Mouse (Mus musculus) spleen, adult 2 months (tissue): ENCODE measurements around the gene Rhou. TPM values are rescaled to one million over a fixed set of nuclear protein-coding genes. Genes with fewer than 3 reads are reported as not detected.
"Not testable (repeated sequence)": the region's sequence is repeated elsewhere in the genome, so short reads cannot be mapped to it uniquely, and the experiment has no call there.

ENCODE experiments used
- DNase-seq, 2 experiments: peaks; one replicate each; pipeline versions ENCODE4 v3.0.0 to v3.0.0-alpha.2; 2012 to 2021; ENCODE audit warnings: low spot score in 2 of 2, low read depth in 1 of 2
- H3K27ac ChIP-seq: fragments of 200-500 bp; 2 replicates; pipeline ENCODE4 v1.5.1; 2012; ENCODE audit warnings: low read length, inconsistent platforms; ENCODE audit not compliant: insufficient read depth
- H3K27me3 ChIP-seq: fragments of 200-500 bp; 2 replicates; pipeline ENCODE4 v1.6.1; 2012; ENCODE audit warnings: mild to moderate bottlenecking, moderate library complexity, low read length, inconsistent platforms; ENCODE audit not compliant: control insufficient read depth, insufficient read depth
- H3K36me3 ChIP-seq: fragments of 200-500 bp; 2 replicates; pipeline ENCODE4 v1.6.1; 2012; ENCODE audit warnings: mild to moderate bottlenecking, low read length, inconsistent platforms; ENCODE audit not compliant: control insufficient read depth, insufficient read depth
- H3K4me1 ChIP-seq: fragments of 200-500 bp; 2 replicates; pipeline ENCODE4 v1.6.1; 2011; ENCODE audit warnings: inconsistent platforms; ENCODE audit not compliant: control insufficient read depth, insufficient read depth, insufficient read length
- H3K4me3 ChIP-seq: fragments of 200-500 bp; 2 replicates; pipeline ENCODE4 v1.5.1; 2011; ENCODE audit warnings: mild to moderate bottlenecking, inconsistent platforms; ENCODE audit not compliant: insufficient read depth, insufficient read length; ENCODE audit errors: extremely low read depth
- CTCF ChIP-seq: fragments of 200-500 bp; IDR thresholded peaks from 2 replicates; pipeline ENCODE4 v1.5.1; 2011; ENCODE audit warnings: mild to moderate bottlenecking, inconsistent platforms; ENCODE audit not compliant: insufficient read depth, insufficient read length, insufficient replicate concordance; ENCODE audit errors: extremely low read depth
- POLR2A ChIP-seq: fragments of 200-500 bp; IDR thresholded peaks from 2 replicates; pipeline ENCODE4 v1.6.1; 2011; ENCODE audit warnings: low read depth, low read length, inconsistent platforms
- WGBS: fragments of 180-500 bp; shearing (Covaris S2); methylation state at CpG from one replicate; pipeline ENCODE4 v1.1.7; 2018; 5-methylcytosine and 5-hydroxymethylcytosine counted together
- polyA plus RNA-seq: library from polyadenylated mRNA; depleted of rRNA; stranded (reverse); fragments of >200 nt; gene quantifications from 2 replicates; pipeline ENCODE4 v1.2.3, GENCODE M21; 2012

Gene Rhou
- polyA plus RNA-seq, 1 experiment: 1.2 TPM

GRCm38 (mm10) chr8:123628253-123628967, 25.3 kb upstream of the Rhou start:
- H3K4me1 ChIP-seq: peaks cover 4% of the 10 kb centered on the region; the same call in 1 of the 2 replicates
- H3K4me3 ChIP-seq: no peak overlapping the region
- H3K27ac ChIP-seq: no peak overlapping the region
- no peaks in the 10 kb centered on the region for H3K36me3 ChIP-seq
- TF ChIP-seq POLR2A (no peak), CTCF (peak; percentile 35; the same call in 1 of the 2 replicates)
- 6% methylated on average over 8 of the region's 8 CpGs for WGBS
- DNase-seq: peak; percentile 19 to 21
- H3K27me3 ChIP-seq: peaks cover 5% of the 10 kb centered on the region

GRCm38 (mm10) chr8:123628968-123629755, 24.6 kb upstream of the Rhou start:
- 10% methylated on average over 19 of the region's 19 CpGs for WGBS
- no peak overlapping the region for H3K4me3 ChIP-seq
- DNase-seq: peak in 1 of 2 experiments; percentile 33
- H3K27me3 ChIP-seq: peaks cover 7% of the 10 kb centered on the region
- H3K36me3 ChIP-seq: no peaks in the 10 kb centered on the region
- peaks cover 4% of the 10 kb centered on the region; the same call in 1 of the 2 replicates for H3K4me1 ChIP-seq
- TF ChIP-seq CTCF (peak; percentile 70; the same call in 1 of the 2 replicates), POLR2A (no peak)
- no peak overlapping the region for H3K27ac ChIP-seq

GRCm38 (mm10) chr8:123630058-123630457, 23.7 kb upstream of the Rhou start:
- H3K4me3 ChIP-seq: no peak overlapping the region
- TF ChIP-seq CTCF: no peak
- no peak for TF ChIP-seq POLR2A
- DNase-seq: no peak
- H3K36me3 ChIP-seq: no peaks in the 10 kb centered on the region
- peaks cover 4% of the 10 kb centered on the region; the same call in 1 of the 2 replicates for H3K4me1 ChIP-seq
- H3K27ac ChIP-seq: no peak overlapping the region
- H3K27me3 ChIP-seq: peaks cover 7% of the 10 kb centered on the region
- WGBS: 40% methylated on average over 10 of the region's 10 CpGs

- peaks cover 7% of the 10 kb centered on the region for H3K27me3 ChIP-seq
- WGBS: 38% methylated on average over 12 of the region's 12 CpGs
- H3K4me3 ChIP-seq: no peak overlapping the region
- H3K27ac ChIP-seq: no peak overlapping the region
- TF ChIP-seq CTCF (no peak), POLR2A (no peak)
- DNase-seq: no peak
- no peaks in the 10 kb centered on the region for H3K36me3 ChIP-seq
- peaks cover 4% of the 10 kb centered on the region; the same call in 1 of the 2 replicates for H3K4me1 ChIP-seq
Measured at GRCm38 (mm10) chr8:123630841-123631251, 22.9 kb upstream of the Rhou start.

DNA sequence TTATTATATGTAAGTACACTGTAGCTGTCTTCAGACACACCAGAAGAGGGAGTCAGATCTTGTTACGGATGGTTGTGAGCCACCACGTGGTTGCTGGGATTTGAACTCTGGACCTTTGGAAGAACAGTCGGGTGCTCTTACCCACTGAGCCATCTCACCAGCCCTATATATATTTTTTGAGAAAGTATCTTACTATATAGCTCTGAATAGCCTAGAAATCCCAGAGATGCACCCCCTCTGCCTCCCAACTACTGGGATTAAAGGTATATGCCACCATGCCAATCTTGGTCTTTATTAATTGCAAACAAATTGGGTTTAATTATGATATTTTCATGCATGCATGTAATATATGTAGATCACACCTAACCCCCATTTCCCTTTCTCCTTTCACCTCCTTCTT, 22.0 kb upstream of the Rhou start:
- H3K27me3 ChIP-seq, H3K36me3 ChIP-seq, H3K4me3 ChIP-seq, H3K4me1 ChIP-seq, DNase-seq, H3K27ac ChIP-seq: not testable (repeated sequence)
- WGBS: 77% methylated on average over 3 of the region's 3 CpGs

- no peaks in the 10 kb centered on the region for H3K36me3 ChIP-seq
- H3K27ac ChIP-seq: no peak overlapping the region
- peaks cover 6% of the 10 kb centered on the region for H3K27me3 ChIP-seq
- no peak for DNase-seq
- WGBS: 77% methylated on average over 4 of the region's 4 CpGs
- peaks cover 4% of the 10 kb centered on the region; the same call in 1 of the 2 replicates for H3K4me1 ChIP-seq
- H3K4me3 ChIP-seq: no peak overlapping the region
- TF ChIP-seq CTCF (no peak), POLR2A (no peak)
Measured at GRCm38 (mm10) chr8:123632257-123632656, 21.5 kb upstream of the Rhou start.
